Mouse (Mus musculus): ENCODE data around the gene Ptpru. TPM values are rescaled to one million over a fixed set of nuclear protein-coding genes. Genes with fewer than 3 reads are reported as not detected.

Ptpru gene
- polyA plus RNA-seq, 2 experiments = 13.3 to 22.5 TPM

- Histone ChIP-seq H3K9me3 (ENCODE audit: control insufficient read depth, low read length) (no peaks in the 10 kb centered on the region), H3K4me3 (replicated peaks; ENCODE audit: low read length) (peak overlapping the region; percentile 100), H3K4me1 (ENCODE audit: control insufficient read depth, insufficient read depth, low read length) (peaks cover 27% of the 10 kb centered on the region), H3K27me3 (ENCODE audit: control insufficient read depth, insufficient read depth, low read length) (no peaks in the 10 kb centered on the region), H3K4me2 (replicated peaks; ENCODE audit: low read depth, low read length, severe bottlenecking) (peak overlapping the region; percentile 49), H3K9ac (ENCODE audit: low read depth, low read length, severe bottlenecking) (peak overlapping the region; percentile 100), H3K27ac (replicated peaks; ENCODE audit: low read depth, low read length) (peak overlapping the region; percentile 83), H3K36me3 (ENCODE audit: control insufficient read depth, insufficient read depth, low read length) (no peaks in the 10 kb centered on the region)
- TF ChIP-seq POLR2A (IDR thresholded peaks at IDR 0.05; ENCODE audit: borderline replicate concordance, extremely low read depth, insufficient read depth, insufficient read length) = no peak
- 8% methylated on average over 11 of the region's 11 CpGs for WGBS
- ATAC-seq (ENCODE audit: low FRiP score, low read depth) (no peak; the same call in 1 of the 2 replicates), DNase-seq (ENCODE audit: low spot score) (no peak)
Measured at GRCm38 (mm10) chr4:131872672-131873292, 34.7 kb upstream of the Ptpru start.

- Histone ChIP-seq H3K4me1 (ENCODE audit: control insufficient read depth, insufficient read depth, low read length) (no peaks in the 10 kb centered on the region), H3K9me3 (ENCODE audit: control insufficient read depth, low read length) (no peaks in the 10 kb centered on the region), H3K4me3 (replicated peaks; ENCODE audit: low read length) (no peak overlapping the region), H3K27ac (replicated peaks; ENCODE audit: low read depth, low read length) (no peak overlapping the region), H3K27me3 (ENCODE audit: control insufficient read depth, insufficient read depth, low read length) (no peaks in the 10 kb centered on the region), H3K4me2 (replicated peaks; ENCODE audit: low read depth, low read length, severe bottlenecking) (no peak overlapping the region), H3K36me3 (ENCODE audit: control insufficient read depth, insufficient read depth, low read length) (peaks cover 38% of the 10 kb centered on the region), H3K9ac (ENCODE audit: low read depth, low read length, severe bottlenecking) (no peak overlapping the region)
- no peak for TF ChIP-seq POLR2A (IDR thresholded peaks at IDR 0.05; ENCODE audit: borderline replicate concordance, extremely low read depth, insufficient read depth, insufficient read length)
- 81% methylated on average over 4 of the region's 4 CpGs for WGBS
- DNase-seq (ENCODE audit: low spot score) = no peak
- no peak for ATAC-seq (ENCODE audit: low FRiP score, low read depth)
Measured at GRCm38 (mm10) chr4:131861341-131861739, 23.3 kb upstream of the Ptpru start.

- H3K4me1 ChIP-seq (ENCODE audit: control insufficient read depth, insufficient read depth, low read length) = no peaks in the 10 kb centered on the region
- no peak overlapping the region for H3K9ac ChIP-seq (ENCODE audit: low read depth, low read length, severe bottlenecking)
- peaks cover 38% of the 10 kb centered on the region for H3K36me3 ChIP-seq (ENCODE audit: control insufficient read depth, insufficient read depth, low read length)
- no peaks in the 10 kb centered on the region for H3K9me3 ChIP-seq (ENCODE audit: control insufficient read depth, low read length)
- no peak overlapping the region for H3K27ac ChIP-seq (replicated peaks; ENCODE audit: low read depth, low read length)
- H3K4me2 ChIP-seq (replicated peaks; ENCODE audit: low read depth, low read length, severe bottlenecking) = no peak overlapping the region
- no peak for TF ChIP-seq POLR2A (IDR thresholded peaks at IDR 0.05; ENCODE audit: borderline replicate concordance, extremely low read depth, insufficient read depth, insufficient read length)
- no peak overlapping the region for H3K4me3 ChIP-seq (replicated peaks; ENCODE audit: low read length)
- ATAC-seq (ENCODE audit: low FRiP score, low read depth) = peak; percentile 77; the same call in 1 of the 2 replicates
- no peaks in the 10 kb centered on the region for H3K27me3 ChIP-seq (ENCODE audit: control insufficient read depth, insufficient read depth, low read length)
- WGBS = 47% methylated on average over 15 of the region's 15 CpGs
- peak; percentile 89 for DNase-seq (ENCODE audit: low spot score)
Measured at GRCm38 (mm10) chr4:131860492-131861340, 22.6 kb upstream of the Ptpru start.

- peaks cover 19% of the 10 kb centered on the region for H3K36me3 ChIP-seq (ENCODE audit: control insufficient read depth, insufficient read depth, low read length)
- no peak for TF ChIP-seq POLR2A (IDR thresholded peaks at IDR 0.05; ENCODE audit: borderline replicate concordance, extremely low read depth, insufficient read depth, insufficient read length)
- H3K27ac ChIP-seq (replicated peaks; ENCODE audit: low read depth, low read length) = no peak overlapping the region
- H3K27me3 ChIP-seq (ENCODE audit: control insufficient read depth, insufficient read depth, low read length) = no peaks in the 10 kb centered on the region
- WGBS = 80% methylated on average over 5 of the region's 5 CpGs
- no peak overlapping the region for H3K4me3 ChIP-seq (replicated peaks; ENCODE audit: low read length)
- no peaks in the 10 kb centered on the region for H3K9me3 ChIP-seq (ENCODE audit: control insufficient read depth, low read length)
- no peak overlapping the region for H3K4me2 ChIP-seq (replicated peaks; ENCODE audit: low read depth, low read length, severe bottlenecking)
- no peak for DNase-seq (ENCODE audit: low spot score)
- H3K9ac ChIP-seq (ENCODE audit: low read depth, low read length, severe bottlenecking) = no peak overlapping the region
- 0 out of 2 replicates have a peak, but pooled peaks cover 2% of the 10 kb centered on the region for H3K4me1 ChIP-seq (ENCODE audit: control insufficient read depth, insufficient read depth, low read length)
- ATAC-seq (ENCODE audit: low FRiP score, low read depth) = no peak
Measured at GRCm38 (mm10) chr4:131854950-131855349, 16.9 kb upstream of the Ptpru start.

- Histone ChIP-seq H3K9ac (ENCODE audit: low read depth, low read length, severe bottlenecking) (peak overlapping the region; percentile 13; the same call in 1 of the 2 replicates), H3K27ac (replicated peaks; ENCODE audit: low read depth, low read length) (peak overlapping the region; percentile 63), H3K27me3 (ENCODE audit: control insufficient read depth, insufficient read depth, low read length) (no peaks in the 10 kb centered on the region), H3K36me3 (ENCODE audit: control insufficient read depth, insufficient read depth, low read length) (0 out of 2 replicates have a peak, but pooled peaks cover 10% of the 10 kb centered on the region), H3K4me2 (replicated peaks; ENCODE audit: low read depth, low read length, severe bottlenecking) (no peak overlapping the region), H3K9me3 (ENCODE audit: control insufficient read depth, low read length) (no peaks in the 10 kb centered on the region), H3K4me3 (replicated peaks; ENCODE audit: low read length) (no peak overlapping the region), H3K4me1 (ENCODE audit: control insufficient read depth, insufficient read depth, low read length) (0 out of 2 replicates have a peak, but pooled peaks cover 3% of the 10 kb centered on the region)
- 33% methylated on average over 5 of the region's 5 CpGs for WGBS
- ATAC-seq (ENCODE audit: low FRiP score, low read depth) = no peak
- peak; percentile 78 for DNase-seq (ENCODE audit: low spot score)
- no peak for TF ChIP-seq POLR2A (IDR thresholded peaks at IDR 0.05; ENCODE audit: borderline replicate concordance, extremely low read depth, insufficient read depth, insufficient read length)
Measured at GRCm38 (mm10) chr4:131849986-131850638, 12.0 kb upstream of the Ptpru start.
